Mouse (Mus musculus): ENCODE measurements around the gene Btnl2.
A peak's percentile ranks its signal among the peaks of the same experiment; 100 is the strongest.
"Not testable (repeated sequence)": the region's sequence is repeated elsewhere in the genome, so short reads cannot be mapped to it uniquely, and the experiment has no call there.

The Btnl2 gene

DNA sequence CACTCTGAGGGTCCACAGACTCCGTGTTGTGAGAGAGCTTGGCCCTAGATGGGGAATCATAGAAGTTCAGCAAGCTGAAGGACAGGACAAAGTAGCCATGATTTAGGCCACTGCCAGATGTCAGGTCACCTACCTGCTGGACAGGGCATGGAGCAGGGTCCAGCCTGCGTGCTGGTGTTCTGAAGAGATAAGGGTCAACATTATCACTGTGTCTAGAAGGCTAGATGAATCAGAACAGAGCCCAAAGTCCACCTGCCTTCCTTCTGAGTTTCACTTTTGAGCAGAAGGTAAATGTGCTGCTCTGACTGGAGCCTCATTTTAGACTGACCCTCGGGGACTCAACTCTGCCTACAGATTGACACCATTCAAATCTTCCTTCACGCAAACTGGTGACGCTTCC is at the start of gene Btnl2:
Btnl2 (plus strand) TSS at position 284 of the 400 bp plus-strand sequence.
- no peak for DNase-seq (ENCODE audit: low read depth)

DNA sequence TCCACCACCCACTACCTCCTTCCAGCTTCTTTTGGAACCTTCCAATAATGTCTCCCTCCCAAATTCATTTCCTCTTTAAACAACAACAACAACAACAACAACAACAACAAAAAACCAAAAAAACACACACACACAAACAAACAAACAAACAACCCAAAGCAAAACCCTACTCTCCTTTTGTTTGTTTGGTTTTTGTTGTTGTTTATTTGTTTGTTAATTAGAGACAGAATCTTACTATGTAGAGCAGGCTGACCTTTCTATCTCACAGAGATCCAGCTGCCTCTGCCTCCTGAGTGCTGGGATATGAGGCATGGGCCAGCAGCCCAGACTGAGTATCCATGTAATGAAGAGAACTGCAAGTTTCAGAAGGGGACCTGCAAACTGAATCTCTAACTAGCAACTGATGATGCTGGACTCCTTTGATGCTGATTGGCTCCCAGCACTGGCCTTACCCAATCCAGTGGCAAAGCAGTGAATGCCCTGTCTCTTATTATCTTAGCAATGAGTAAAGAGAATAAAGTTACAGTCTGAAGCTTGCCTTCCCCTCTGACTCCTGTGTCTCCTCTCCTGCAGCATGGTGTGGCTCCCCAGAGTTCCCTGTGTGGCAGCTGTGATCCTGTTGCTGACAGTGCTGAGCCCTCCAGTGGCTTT is 49.1 kb upstream of the Btnl2 start, which contains the start of gene H2-Eb1:
H2-Eb1 (plus strand) TSS at position 488 of the 651 bp plus-strand sequence.
- peak; percentile 91 for DNase-seq (ENCODE audit: low read depth)

DNA sequence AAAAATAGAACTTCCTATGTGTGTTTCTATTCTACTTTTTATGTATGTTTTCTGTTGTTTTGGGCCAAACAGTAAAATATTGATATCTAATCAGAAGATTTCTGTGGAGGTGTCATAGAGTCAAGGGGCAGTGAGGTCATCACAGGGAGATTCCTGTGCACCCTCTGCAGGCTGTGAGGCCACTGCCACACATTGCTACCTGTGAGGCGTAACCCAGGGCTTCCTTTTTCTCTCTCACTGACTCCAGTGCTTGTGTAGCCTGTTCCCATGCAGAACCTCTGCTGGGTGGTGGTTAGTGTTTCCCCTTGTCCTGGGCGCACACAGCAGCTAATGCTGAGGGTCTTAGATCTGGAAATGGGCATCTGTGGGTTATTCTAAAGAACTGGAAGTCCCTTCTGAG is 48.2 kb upstream of the Btnl2 start:
- DNase-seq (ENCODE audit: low read depth) = no peak

DNA sequence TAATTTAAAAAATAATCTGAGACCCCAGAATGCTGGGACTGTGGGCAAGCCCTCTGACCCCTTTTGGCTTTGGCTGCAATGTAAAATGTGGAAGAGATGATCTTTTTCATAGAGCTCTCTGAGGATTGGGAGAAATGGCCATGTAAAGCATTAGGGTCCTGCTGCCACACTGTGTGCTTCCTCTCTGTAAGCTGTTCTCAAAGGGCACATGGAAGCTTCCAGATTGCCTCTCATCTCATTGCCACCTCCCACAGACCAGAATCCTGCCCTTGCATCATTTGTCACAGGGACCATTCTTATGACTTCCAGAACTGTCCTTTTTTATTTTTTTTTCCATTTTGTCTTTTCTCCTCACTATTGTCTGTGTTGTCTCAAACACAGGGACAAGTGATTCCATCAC is 47.4 kb upstream of the Btnl2 start:
- DNase-seq (ENCODE audit: low read depth) = no peak

DNA sequence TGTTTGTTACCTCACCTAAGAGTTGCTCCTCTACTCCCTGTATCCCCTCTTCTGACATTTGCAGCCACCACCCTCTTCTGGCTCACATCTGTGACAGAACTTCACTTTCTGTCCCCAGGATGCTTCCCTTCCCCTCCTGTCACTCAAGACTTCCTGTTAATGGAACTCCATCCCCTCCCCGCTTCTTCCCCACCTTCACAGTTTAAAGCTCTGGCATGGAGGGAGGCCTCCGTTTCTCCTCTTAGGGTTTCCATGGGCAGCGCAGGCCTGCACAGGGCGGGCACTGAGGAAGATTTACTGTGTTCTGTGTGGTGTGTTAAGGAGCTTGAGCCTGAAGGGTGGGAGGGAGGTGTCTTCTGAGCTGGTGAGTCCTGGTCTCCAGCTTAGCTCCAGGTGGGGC is 46.5 kb upstream of the Btnl2 start:
- no peak for DNase-seq (ENCODE audit: low read depth)

DNA sequence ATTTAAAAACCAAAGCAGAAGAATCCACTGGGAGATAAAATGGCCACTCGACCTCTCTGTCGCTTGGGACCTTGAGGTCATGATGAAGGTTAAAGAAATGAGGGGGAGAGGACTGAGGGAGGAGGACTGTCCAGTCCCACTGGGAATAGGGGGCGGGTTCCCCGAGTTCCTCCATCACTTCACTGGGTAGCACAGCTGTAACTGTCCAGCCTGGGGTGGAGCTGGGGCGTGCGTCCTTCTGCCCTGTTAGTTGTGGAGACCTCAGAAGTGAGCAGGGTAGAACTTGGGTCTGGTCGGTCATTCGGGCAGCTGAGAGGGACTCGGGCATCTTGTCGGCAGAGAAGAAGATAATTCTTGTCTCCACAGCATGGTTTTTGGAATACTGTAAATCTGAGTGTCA is 45.4 kb upstream of the Btnl2 start:
- no peak for DNase-seq (ENCODE audit: low read depth)

DNA sequence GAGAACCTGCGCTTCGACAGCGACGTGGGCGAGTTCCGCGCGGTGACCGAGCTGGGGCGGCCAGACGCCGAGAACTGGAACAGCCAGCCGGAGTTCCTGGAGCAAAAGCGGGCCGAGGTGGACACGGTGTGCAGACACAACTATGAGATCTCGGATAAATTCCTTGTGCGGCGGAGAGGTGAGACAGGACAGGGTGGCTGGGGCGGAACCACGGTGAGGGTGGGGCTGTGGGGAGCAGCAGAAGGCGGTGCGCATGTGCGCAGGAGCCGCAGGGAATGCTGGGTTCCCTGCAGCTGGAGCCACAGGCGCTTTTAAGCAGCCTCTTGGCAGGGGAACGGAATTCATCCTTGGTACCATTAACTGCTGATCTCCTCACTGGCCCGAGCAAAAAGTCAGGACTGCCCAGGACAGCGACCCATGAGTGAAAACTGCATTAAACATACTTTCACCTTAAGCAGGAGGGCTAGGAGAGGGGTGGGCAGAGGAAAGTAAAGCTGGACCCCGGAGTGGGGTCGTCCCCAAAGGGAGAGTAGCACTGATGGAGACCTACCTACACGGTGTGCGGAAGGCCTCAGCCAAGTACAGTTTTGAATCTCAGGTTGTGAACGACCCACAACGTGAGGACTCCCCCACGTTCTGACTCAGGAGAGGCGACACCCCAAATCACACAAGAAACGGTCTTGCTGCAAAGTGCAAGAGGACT is 44.8 kb upstream of the Btnl2 start:
- peak; percentile 61 for DNase-seq (ENCODE audit: low read depth)

DNA sequence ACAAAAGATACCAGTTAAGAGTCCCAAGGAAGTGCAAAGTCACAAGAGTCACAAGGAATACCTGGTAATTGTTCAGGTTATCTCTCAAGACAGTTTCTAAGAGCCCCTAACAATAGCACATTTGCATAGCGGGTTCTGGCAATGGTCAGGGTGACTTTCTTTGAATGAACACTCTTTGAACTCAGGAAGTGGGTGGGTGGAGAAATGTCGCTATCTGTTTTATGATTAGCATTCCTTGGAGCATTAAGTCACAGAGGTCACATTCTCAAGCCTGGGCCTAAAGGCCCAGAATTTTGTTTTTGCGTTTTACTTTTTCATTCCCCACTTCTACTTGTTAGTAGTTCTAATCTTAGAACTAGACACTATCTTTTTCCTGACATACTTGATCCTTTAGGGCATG is 44.1 kb upstream of the Btnl2 start:
- not testable (repeated sequence) for DNase-seq (ENCODE audit: low read depth)

DNA sequence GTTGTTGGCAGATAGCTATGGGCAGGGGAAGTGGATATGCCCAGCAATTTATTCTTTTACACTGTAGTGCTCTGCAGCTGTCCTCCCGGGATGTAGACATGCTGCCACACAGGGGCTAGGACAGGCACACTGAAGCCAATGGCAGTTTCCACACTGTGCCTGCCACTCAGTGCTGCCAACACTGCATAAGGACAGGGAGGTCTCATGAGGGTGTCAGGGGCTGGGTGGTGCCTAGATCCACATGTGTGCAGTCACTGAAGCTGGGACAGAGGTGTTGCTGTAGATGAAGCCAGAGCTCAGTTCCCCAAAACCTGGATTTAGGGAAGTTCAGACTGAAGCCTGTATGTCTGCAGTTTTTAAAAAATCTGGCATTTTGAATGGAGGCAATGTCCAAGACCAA is 42.4 kb upstream of the Btnl2 start:
- no peak for DNase-seq (ENCODE audit: low read depth)

DNA sequence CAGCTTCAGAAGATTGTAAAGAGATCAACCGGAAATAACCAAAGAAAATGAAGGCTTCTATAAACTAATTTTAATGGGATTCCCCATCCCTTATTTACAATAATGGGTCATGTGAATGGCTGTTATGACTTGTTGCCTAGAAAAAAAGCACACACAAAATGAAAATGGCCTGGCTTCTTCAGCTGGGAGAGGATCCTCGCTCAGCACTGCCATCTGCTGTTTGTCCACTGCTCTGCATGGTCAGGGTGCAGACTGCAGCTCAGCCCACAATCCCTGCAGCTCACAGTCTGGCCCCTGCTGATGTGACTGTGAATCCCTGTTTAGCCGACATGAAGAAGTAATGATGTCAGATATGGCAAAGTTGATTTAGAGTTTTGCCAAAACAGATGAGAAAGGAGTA is 41.2 kb upstream of the Btnl2 start:
- peak; percentile 85 for DNase-seq (ENCODE audit: low read depth)

DNA sequence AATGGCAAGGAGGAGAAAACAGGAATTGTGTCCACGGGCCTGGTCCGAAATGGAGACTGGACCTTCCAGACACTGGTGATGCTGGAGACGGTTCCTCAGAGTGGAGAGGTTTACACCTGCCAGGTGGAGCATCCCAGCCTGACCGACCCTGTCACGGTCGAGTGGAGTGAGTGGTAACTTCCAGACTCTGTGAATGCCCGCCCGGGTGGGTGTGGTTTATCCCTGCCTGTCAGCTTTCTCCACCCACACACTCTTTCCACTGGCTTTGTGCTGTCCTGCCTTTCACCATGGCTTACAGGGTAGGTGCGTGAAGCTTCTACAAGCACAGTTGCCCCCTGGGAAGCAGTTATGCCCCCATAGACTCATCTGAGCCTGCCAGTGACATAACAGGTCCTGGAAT is 40.3 kb upstream of the Btnl2 start:
- no peak for DNase-seq (ENCODE audit: low read depth)

DNA sequence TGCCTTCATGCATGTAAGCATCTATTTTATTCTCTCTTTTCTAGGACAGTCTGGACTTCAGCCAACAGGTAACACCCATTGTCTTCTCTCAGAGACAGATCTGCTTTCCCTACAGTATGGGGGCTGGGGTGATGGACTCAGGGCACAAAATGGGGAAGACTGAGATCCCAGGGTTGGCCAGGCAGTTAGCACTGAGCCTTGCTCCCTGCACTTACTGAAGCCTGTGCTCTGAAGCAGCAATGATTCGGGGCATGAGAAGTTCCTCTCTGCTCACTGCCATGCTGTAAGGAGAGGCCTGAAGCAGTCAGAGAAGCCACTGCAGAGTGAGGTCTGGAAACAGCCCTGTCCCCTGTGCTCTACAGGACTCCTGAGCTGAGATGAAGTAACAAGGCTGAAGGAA is 39.1 kb upstream of the Btnl2 start:
- no peak for DNase-seq (ENCODE audit: low read depth)

DNA sequence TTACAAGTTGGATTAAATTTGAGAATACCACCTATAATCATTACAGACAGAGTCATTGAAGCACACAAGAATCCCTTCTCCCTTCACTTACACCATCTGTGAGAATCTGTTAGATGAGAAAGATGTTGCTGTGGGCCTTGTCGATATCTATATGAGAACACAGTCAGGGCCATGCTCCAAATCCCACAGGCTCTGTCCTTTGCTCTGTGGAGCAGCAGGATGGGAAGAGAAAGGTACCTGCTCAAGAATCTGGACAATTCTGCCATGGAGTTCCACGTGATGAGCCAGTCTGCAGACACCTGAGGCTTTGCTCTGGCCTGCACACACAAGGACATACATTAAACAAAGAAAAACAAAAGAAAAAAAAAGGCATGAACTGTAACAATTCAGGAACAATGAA is 37.9 kb upstream of the Btnl2 start:
- DNase-seq (ENCODE audit: low read depth) = no peak

DNA sequence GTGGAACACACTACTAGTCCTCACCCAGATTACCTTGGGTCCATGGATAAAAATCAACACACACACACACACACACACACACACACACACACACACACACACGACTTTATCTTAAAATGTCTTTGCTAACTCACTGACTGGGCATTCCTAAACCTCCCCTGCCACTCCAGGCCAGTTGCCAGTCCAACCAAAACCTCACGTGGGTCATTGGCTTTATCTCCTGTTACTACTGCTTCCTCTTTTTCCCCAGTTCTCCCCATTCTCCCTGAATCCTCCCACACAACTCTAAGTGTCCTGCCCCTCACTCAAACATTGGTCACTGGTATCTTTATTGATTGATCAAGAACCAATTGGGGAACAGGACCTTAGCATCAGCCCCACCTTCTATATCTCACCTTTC is 37.3 kb upstream of the Btnl2 start:
- no peak for DNase-seq (ENCODE audit: low read depth)

DNA sequence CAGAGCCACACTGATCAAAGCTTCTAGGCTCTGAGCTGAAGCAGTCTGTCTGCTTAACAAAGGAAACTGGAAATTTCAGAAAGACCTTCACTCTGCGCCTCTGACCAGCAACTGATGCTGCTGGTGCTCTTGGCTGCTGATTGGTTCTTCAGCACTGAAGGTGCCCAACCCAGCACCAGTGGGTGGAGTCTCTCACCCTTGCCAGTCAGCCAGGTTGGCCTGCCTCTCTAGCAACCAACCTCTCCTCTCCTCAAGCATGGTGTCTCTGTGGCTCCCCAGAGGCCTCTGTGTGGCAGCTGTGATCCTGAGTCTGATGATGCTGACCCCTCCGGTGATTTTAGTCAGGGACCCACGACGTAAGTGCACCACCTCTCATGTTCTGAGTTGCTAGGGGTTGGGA is 29.2 kb upstream of the Btnl2 start, which contains the start of gene H2-Eb2:
H2-Eb2 (plus strand) TSS at position 230 of the 400 bp plus-strand sequence.
- peak; percentile 31 for DNase-seq (ENCODE audit: low read depth)

DNA sequence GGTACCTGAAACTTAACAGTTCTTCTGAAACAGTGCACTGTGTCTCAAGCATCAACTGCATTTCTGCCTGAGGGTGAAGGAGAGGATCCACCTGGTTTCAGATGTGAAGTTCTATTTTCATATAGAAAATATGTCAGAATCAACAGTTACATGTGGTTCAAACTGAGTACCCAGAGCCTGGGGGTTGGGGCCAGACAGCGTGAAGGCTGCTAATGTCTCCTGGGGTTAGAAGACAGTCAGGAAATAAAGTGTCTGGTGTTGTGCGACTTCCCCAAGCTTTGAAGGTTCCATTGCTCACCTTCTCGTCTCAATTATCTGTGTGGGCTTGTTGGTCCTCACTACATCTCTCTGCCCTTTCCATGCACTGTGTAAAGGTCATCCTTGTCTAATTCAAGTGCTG is 28.2 kb upstream of the Btnl2 start:
- no peak for DNase-seq (ENCODE audit: low read depth)

DNA sequence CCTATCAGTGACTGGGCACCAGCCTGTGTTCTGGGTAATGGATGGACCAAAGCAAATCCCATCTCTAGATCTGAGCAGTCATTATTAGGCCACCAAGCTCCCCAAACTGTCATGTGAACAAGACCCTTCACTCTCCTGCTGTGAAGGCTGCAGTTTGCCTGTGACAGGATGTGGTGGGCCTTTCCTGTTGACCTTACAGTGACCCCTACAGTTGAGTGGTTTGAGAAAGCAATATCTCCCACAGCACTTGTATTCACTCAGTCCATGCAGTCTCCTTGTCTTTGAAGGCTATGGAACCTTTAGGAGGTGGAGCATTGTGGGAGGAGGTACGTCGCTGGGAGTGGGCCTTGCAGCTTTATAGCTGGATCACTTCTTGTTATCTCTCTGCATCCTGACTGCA is 24.8 kb upstream of the Btnl2 start:
- DNase-seq (ENCODE audit: low read depth) = peak; percentile 64

DNA sequence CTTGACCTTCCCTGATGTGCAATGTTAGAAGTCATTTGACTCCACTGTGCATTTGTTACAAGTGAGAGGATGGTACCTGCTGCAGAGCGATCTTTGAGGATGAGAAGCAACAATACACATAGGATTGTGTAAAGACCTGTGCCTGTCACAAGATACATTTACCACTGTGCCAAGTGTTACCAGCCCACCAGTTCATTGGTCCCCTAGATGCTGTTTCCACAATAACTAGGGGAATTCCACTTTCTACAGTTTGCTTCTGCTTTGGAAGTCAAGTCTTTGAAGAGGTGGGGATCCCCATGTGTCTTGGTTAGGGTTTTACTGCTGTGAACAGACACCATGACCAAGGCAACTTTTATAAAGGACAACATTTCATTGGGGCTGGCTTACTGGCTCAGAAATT is 23.4 kb upstream of the Btnl2 start:
- no peak for DNase-seq (ENCODE audit: low read depth)

DNA sequence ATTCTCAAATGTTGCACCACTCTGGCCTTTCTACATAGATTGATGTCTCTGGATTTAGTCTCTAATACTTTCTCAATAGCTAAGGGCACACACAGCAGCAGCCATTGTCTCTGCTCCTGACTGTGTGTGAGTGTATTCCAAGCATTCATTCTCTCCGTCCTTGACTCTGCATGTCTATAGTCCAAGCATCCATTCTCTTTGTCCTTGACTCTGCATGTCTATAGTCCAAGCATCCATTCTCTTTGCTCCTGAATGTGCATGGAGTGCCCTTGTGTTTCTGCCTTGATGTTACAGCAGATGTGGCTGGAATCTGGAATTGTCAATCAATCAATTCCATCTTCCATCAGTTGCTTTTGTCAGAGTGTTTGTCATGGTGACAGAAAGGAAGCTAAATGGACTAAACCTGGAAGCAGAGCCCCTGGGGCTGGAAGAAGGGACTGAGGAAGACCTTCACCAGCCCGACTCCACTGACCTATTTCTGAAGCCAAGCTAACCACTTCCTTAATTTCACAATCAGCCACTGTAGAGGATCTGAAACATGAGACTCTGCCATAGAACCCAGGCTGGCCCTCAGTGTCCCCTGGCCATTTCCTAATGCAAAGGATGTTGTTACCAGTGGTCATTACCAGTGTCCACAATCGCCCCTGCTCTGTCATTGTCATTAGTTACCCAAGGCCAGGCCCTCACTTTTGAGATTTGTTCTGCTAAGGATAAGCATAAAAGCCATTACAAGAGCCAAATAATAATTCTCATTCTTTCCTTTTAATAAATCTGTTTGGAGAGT is 13.8 kb upstream of the Btnl2 start:
- DNase-seq (ENCODE audit: low read depth) = no peak

DNA sequence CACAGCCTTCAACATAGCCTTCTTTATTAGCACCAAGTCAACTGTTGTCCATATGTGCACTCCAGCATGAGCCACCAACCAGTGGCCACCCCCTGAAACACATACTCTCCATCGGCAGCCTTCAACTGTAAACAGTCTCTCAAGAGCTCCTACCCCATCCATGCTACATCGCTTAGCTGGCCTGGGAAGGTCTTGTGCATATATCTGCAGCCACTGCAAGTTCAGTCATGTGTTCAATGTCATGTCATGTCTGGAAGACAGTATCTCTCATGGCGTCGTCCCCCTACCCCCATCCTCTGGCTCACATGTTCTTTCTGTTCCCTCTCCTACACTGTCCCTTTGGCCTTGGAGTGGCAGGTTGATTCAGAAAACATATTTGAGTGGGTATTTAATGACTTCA is 9.7 kb upstream of the Btnl2 start:
- no peak for DNase-seq (ENCODE audit: low read depth)

DNA sequence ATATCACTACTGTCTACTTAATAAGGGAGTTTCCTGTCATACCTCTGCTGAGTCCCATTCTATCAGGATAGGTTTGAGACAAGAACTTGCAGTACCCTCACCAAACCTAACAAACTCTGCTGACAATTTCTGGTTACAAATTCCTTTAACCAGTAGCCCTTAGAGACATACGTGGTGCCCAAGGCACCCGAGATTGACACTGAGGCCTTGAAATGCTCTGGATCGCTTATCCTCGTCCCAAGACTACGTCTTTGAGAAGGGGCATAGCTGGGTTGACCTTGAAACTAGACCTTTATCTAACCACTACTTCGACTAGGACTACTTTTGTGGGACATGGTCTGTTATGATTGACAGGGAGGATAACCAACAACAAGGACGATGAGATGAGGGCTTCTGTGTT is 9.1 kb upstream of the Btnl2 start:
- DNase-seq (ENCODE audit: low read depth) = no peak

DNA sequence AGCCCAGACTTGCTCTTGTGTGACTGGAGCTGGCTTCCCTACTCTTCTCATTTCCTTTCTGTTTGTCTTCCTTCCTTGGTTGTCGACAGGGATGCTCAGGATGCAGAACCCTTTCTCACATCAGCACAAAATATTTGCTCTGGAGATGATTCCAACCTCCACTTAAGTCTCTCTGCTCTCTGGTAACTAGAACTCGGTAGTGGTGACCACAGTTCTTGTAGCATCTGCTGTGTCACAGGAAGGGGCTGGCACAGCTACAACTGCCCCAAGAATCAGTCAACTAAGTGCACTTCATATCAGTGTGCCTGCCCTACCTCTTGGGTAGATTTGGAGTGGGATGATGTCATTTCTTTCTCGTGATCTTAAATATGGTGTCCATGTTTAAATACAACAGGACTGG is 8.6 kb upstream of the Btnl2 start:
- no peak for DNase-seq (ENCODE audit: low read depth)

Data from induced T-regulatory cell, adult 2 months (primary cell).